Mouse (Mus musculus) ovary, adult 18-20 months (tissue): ENCODE data around the gene Ccdc174.
"Not testable (repeated sequence)": the region's sequence is repeated elsewhere in the genome, so short reads cannot be mapped to it uniquely, and the experiment has no call there.

ENCODE experiments used
- DNase-seq: peaks from one replicate; pipeline ENCODE4 v3.0.0; 2022; ENCODE audit warnings: low spot score, mixed read lengths

The Ccdc174 gene

GRCm38 (mm10) chr6:91877885-91878651, at the start of gene Ccdc174:
Ccdc174 (plus strand) TSS chr6:91878053.
- DNase-seq: peak; percentile 86

DNA sequence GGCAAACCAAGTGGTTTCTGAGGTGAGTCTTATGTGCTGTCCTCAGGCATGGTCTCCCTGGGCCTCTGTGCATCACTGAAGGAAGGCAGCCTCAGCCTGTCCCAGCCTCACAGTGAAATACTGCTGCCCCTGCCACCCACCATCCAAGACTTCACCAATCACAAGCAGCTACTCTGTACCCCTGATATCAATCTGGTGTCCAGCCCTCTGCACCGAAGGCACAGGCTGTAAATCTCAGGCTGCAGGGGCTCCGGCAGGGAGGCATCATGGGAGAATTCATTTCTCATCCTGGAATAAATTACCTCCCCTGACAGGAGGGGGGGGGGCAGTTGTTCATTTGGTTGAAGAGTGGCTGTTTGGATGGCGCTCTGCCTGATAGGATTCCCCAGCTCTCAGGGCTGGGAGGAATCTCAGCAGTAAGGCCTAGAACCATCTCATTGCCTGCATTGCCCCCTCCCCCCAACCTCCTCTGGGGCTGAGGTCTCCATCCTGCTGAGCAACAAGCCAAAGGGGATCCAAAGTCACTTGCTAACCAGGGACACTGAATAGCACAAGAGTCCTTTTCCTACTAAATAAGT, 44.9 kb upstream of the Ccdc174 start:
- no peak for DNase-seq

DNA sequence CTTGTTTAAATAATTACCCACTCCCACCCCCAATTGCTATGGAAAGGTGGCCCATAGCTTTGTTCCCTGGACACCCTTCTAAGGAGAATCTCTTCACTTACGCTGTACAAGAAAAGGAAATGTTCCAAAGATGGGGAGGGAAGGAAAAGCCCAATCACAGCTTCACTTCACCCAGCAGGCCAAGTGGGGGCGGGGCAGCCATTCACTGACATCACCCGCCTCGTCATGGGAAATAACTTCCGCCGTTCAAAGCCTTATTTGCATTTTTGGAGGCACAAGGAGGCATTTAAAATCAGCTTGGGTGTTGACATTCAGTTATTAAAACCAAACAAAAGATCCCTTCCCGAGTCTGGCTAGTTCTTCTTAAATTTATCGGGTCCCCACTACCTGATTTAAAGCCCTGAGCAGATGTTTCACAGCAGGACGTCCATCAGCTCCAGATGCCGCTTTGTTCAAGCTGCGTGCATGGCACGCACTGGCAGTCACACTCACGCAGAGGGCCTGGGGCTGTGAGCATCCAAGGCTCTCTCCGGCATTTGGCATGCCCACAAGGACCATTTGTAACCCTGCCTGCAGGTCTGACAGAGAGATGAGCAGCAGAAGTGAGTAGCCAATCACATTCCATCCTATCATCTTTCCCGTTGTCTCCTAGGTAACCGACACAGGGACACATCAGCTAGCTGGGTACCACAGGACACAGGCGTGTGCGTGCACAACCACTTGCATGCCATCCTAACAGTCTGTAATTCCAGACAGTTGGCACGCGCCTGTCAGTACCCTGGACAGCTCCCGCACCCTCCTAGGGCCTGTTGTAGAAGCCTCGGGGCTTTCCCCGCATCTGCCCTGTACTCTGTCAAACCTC, 38.6 kb upstream of the Ccdc174 start:
- DNase-seq: peak; percentile 8

- no peak for DNase-seq
Observed at GRCm38 (mm10) chr6:91842897-91843627, 34.8 kb upstream of the Ccdc174 start.

DNA sequence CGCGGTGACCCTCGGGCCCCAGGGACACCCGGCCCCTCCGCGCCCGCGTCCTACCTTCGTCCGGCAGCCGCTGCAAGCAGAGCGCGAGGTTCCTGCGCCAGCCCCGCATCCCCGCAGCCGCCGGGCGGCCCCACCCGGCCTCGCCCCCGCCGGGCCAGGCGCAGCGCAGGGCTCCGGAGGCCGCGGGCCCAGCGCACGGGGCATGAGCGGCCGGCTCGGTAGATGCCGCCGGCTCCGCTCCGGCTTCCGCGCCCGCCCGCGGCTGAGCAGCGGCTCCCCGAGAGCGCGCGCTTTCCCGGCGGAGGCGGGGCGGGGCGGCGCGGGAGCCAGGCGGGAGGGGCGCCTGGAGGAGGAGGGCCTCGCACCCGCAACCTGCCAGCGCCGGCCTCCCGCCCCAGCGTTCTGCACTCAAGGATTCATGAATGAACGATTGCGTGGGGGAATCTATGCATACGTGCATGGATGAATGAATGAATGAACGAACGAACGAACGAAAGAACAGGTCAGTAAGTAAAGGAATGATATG, 34.2 kb upstream of the Ccdc174 start:
- no peak for DNase-seq

GRCm38 (mm10) chr6:91852550-91852949, 25.3 kb upstream of the Ccdc174 start:
- DNase-seq: no peak

- no peak for DNase-seq
Observed at GRCm38 (mm10) chr6:91858339-91858738, 19.5 kb upstream of the Ccdc174 start.

- DNase-seq: no peak
Observed at GRCm38 (mm10) chr6:91862848-91863247, 15.0 kb upstream of the Ccdc174 start.

GRCm38 (mm10) chr6:91864595-91864994, 13.3 kb upstream of the Ccdc174 start:
- DNase-seq: no peak

DNA sequence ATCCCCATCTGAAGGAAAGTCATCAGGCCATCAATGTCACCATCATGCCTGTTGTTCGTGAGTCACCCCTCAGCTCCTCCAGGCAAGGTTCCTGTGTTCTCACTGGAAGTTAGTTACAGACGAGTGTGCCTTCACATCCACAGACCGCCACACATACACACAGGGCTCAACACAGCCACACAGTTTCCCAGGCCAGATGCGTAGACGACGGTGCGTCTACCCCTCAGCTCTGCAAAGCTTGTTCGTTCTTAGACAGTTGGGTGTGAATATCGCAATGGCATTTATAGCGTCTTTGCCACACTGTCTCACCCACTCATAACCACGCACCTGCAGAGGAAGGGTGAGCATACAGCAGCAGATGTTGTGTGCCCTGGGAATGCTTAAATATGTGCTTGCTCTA, 12.3 kb upstream of the Ccdc174 start:
- no peak for DNase-seq

DNA sequence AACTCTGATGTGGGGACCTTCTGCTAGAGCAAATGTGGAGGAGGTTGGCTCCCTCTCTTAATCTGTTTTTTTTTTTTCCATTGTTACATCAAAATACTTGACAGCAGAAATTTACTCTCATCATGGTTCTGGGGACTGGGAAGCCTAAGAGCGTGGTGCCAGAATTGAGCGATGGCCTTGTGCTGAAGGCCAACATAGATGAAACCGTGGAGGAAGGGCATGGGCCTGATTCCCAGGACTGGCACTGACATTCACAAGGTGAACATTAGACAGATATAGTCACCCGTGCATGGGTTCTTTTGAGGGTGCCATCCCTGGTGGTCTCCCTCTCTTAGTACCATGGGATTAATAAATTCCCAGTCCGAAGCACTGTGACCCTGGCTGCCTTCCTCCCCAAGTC, 9.8 kb upstream of the Ccdc174 start:
- peak; percentile 19 for DNase-seq

DNA sequence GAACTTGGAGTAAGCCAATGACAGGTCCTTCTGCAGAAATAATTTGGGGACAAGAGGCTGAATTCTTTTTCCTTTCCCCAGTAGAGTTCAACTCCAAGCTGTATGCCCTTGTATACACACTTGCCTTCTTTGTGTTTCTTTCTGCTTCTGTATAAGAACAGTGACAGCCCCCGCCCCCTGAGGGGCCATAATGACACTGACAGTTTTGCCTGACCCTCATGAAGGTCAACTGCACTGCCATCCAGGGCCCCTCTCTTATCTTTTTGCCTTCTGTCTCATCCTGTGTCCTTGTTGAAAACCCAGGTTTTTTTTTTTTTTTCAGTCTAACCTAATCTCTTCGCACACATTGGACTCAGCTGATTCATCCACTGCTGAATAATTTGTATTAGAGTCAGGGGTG, 5.1 kb upstream of the Ccdc174 start:
- peak; percentile 12 for DNase-seq

DNA sequence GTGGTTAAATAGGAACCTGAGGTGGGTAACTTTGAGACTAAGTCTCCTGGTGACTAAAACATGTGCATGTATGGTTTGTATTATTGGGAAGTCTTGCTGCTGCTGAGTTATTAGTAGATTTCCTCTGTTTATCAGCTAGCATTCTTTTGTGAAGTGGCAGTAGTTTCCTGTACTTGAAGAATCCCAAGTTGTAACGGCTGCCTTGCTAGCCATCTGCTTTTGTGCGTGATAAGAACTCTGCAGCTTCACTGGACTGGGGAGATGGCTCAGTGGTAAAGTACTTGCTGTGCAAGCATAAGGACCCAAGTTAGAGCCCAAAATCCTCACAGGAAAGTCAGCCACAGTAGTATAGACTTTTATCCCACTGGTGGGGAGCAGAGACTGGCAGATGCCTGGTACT, 6.0 kb downstream of the Ccdc174 start:
- DNase-seq: no peak

- DNase-seq: no peak
Observed at GRCm38 (mm10) chr6:91889255-91889906, 11.5 kb downstream of the Ccdc174 start.

DNA sequence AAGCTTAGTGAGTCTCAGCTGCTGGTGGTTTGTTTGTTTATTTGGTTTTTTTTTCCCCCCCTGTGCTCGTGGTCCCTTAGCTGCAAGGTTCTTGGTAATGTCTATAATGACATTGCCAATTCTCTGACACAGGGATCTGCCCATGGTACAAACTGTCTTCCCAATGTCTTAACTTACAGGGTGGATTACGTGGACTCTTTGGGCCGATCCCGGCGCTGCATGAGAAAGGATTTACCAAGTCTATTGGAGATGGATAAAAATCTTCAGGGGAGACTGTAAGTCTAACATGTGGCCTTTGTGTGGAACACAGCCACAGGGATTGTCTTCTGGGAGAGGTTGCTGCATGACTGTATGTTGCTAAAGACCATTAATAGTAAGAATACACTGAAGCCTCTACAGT, 12.8 kb downstream of the Ccdc174 start:
- no peak for DNase-seq

DNA sequence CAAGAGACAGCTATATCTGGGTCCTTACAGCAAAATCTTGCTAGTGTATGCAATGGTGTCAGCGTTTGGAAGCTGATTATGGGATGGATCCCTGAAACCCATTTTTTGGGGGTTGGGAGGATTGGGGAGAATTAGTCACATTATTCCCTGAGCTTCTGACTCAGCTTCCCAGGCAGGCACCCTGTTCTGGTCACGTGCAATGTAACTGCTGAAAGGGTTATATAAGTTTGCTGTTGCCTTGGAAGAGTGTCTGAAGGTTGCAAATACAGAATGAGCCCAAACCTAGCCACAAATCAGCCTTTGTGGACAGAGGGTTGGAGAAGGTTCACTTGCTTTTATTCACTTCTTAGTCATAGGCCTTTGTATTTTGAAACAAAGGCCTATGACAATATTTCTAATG, 13.9 kb downstream of the Ccdc174 start:
- no peak for DNase-seq

DNA sequence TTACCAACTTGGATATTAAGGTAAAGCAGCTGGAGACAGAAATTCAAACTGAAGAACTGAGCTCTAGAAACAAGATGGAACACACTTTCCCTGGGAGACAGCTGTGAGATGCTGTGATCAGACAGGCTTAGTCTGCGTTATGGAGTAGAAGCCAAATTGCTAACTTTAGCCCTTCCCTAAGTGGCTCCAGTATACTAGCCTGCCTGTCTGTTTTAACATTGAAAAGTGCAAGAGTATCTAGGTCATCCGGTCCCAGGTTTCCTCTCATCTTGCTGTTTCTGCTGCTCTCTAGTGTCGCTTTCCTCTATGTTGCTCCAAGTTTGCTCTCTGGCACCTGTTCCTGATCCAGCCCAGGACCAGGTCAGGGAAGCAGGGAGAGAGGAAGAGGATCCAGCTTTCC, 18.9 kb downstream of the Ccdc174 start:
- no peak for DNase-seq

GRCm38 (mm10) chr6:91901505-91901904, 23.7 kb downstream of the Ccdc174 start:
- DNase-seq: peak; percentile 21

- not testable (repeated sequence) for DNase-seq
Observed at GRCm38 (mm10) chr6:91902509-91902908, 24.7 kb downstream of the Ccdc174 start, which contains the start of gene 4930590J08Rik. 4930590J08Rik (plus strand) TSS chr6:91902809.

DNA sequence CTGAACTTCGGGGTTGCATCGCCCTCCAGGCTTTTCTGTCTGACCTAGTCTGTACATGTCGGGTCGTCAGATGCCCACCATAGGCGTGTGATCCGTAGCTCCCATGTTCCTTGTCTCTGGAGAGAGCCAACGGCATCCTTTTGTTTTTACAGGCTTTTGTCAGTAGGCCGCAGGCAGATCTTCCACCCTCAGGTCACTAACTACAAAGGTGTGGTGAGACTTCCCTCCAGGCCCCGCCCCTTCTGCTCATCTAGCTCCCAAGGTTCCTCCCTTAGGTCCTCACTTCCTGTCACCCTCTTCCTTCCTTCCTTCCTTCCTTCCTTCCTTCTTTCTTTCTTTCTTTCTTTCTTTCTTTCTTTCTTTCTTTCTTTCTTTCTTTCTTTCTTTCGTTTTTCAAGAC, 36.2 kb downstream of the Ccdc174 start:
- no peak for DNase-seq

DNA sequence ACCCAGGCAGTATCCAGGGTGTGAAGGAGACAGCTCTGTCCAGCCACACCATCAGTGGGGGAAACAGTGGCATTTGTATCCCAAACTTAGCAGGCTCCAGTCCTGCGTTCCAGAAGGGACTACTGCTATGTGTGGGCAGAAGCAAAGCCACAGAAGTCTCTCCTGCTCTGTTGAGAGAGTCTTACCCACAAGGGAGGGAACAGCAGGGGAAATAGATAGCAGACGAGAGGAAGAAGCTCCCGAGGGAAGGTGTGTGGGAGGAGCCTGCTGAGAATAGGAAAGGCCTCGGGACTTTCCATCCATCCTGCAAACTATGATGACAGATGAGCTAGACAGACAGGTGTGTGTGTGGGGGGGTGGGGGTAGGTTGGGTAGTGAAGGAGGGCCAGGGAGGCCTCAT, 39.4 kb downstream of the Ccdc174 start:
- DNase-seq: no peak
